Mouse (Mus musculus): ENCODE data around the gene Epor. TPM values are rescaled to one million over a fixed set of nuclear protein-coding genes. Genes with fewer than 3 reads are reported as not detected.

Epor gene
- total and polyA plus RNA-seq, 3 experiments, result 192 to 440 TPM; not detected in 1

DNA sequence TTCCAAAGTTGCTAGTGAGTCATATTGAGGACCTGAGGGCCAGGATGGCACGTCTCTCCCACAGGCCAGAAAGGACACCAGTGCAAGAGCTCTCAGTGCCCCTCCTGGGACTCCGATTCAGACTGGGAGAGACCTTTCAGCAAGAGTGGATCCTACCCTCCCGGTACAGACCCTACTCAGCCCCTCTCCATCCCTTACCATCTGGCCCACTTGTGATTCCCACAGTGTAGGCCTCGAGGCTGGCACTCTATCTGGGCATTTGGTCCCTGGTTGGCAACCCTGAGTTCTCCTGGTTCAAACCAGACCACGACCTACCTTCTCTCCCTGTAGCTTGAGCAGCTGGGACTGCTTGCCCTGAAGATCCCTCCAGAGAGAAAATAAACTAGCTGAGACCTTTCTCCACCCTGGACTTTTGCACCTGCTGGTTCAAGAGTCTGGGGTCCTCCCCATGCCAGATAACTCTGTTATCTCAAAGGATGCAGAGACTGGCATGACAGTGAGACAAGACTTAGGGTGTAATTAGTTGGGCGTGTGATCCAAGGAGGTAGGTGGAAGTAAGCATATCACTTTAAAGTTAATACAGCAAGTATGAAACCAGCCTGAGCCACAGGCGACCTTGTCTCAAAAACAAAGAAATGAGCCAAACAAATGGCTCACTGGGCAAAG, 27.7 kb downstream of the Epor start:
- no peak overlapping the region for H3K27ac ChIP-seq (ENCODE audit: control insufficient read depth, low read depth, low read length)
- H3K9ac ChIP-seq (ENCODE audit: control insufficient read depth, low read depth, low read length, poor library complexity, severe bottlenecking), result no peak overlapping the region
- DNase-seq (ENCODE audit: low read depth, low spot score), result peak; percentile 65
- no peaks in the 10 kb centered on the region for H3K9me3 ChIP-seq (replicated peaks; ENCODE audit: insufficient read depth, low read length)
- H3K27me3 ChIP-seq (ENCODE audit: control insufficient read depth in 1 of 2, insufficient read depth in 2 of 2, low read length in 2 of 2), result no peaks in the 10 kb centered on the region
- H3K4me3 ChIP-seq (ENCODE audit: control insufficient read depth in 1 of 2, insufficient read depth in 1 of 2, low read depth in 2 of 2, low read length in 2 of 2), result no peak overlapping the region
- peaks cover 17 to 29% of the 10 kb centered on the region in 2 experiments for H3K4me1 ChIP-seq (ENCODE audit: control insufficient read depth in 1 of 2, insufficient read depth in 2 of 2, low read length in 2 of 2)
- no peak for TF ChIP-seq SIN3A (IDR thresholded peaks at IDR 0.05; ENCODE audit: low read length)
- no peak for TF ChIP-seq ZMIZ1 (IDR thresholded peaks at IDR 0.05; ENCODE audit: low read depth, low read length)
- peak; percentile 61 to 82 for TF ChIP-seq EP300 (IDR thresholded peaks at IDR 0.05; ENCODE audit: low read depth in 1 of 2, low read length in 2 of 2)
- no peak for TF ChIP-seq GABPA (IDR thresholded peaks at IDR 0.05; ENCODE audit: low read depth, low read length)
- TF ChIP-seq MXI1 (IDR thresholded peaks at IDR 0.05; ENCODE audit: low read depth, low read length), result peak; percentile 16; the same call in 1 of the 2 replicates
- TF ChIP-seq KAT2A (conservative IDR thresholded peaks at IDR 0.05; ENCODE audit: low read depth, low read length), result no peak
- no peak for TF ChIP-seq MEF2A (IDR thresholded peaks at IDR 0.05; ENCODE audit: extremely low read depth, insufficient replicate concordance, low read depth, low read length, poor library complexity, severe bottlenecking)
- TF ChIP-seq CHD1 (IDR thresholded peaks at IDR 0.05; ENCODE audit: low read depth, low read length), result no peak
- peak; percentile 78 for TF ChIP-seq TAL1 (IDR thresholded peaks at IDR 0.05; ENCODE audit: low read length)
- TF ChIP-seq RAD21 (IDR thresholded peaks at IDR 0.05; ENCODE audit: low read depth, low read length), result no peak
- peak; percentile 49; the same call in 1 of the 2 replicates for TF ChIP-seq ETS1 (IDR thresholded peaks at IDR 0.05; ENCODE audit: low read depth, low read length)
- no peak for TF ChIP-seq POLR2AphosphoS5 (IDR thresholded peaks at IDR 0.05; ENCODE audit: borderline replicate concordance, low read depth, low read length)
- TF ChIP-seq GATA1 (IDR thresholded peaks at IDR 0.05; ENCODE audit: low read depth, low read length), result peak; percentile 86
- no peak for TF ChIP-seq ELF1 (IDR thresholded peaks at IDR 0.05; ENCODE audit: low read depth, low read length)
- TF ChIP-seq TCF12 (IDR thresholded peaks at IDR 0.05; ENCODE audit: low read depth, low read length), result peak; percentile 85
- H3K79me2 ChIP-seq (ENCODE audit: control insufficient read depth, insufficient read depth, low read length, poor library complexity), result no peaks in the 10 kb centered on the region
- peaks cover 0 to 23% of the 10 kb centered on the region in 2 experiments; a peak in 2 of 4 replicates for H3K36me3 ChIP-seq (ENCODE audit: control insufficient read depth in 1 of 2, insufficient read depth in 2 of 2, low read length in 2 of 2)

DNA sequence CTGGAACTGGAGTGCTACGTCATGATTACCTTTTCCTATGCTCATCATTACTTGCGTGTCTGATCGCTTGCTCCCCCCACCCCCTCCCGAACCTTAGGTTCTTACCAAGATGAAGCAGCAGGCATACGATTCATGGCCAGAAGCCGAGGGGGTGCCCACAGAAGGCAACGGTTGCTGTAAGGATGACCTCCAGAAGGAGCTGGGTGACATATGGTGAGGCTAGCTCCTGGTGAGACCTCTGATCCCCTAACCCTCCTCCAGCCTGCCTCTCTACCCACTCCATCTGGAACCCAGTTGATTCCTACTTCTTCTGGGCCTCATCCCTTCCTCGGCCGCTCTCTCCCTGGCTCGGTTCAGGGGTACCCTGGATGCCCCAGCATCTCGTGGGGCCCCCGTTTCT, 29.3 kb downstream of the Epor start:
- Histone ChIP-seq H3K27me3 (ENCODE audit: control insufficient read depth in 1 of 2, insufficient read depth in 2 of 2, low read length in 2 of 2) (no peaks in the 10 kb centered on the region), H3K9me3 (replicated peaks; ENCODE audit: insufficient read depth, low read length) (no peaks in the 10 kb centered on the region), H3K36me3 (ENCODE audit: control insufficient read depth in 1 of 2, insufficient read depth in 2 of 2, low read length in 2 of 2) (peaks cover 0 to 23% of the 10 kb centered on the region in 2 experiments; a peak in 2 of 4 replicates), H3K4me3 (ENCODE audit: control insufficient read depth in 1 of 2, insufficient read depth in 1 of 2, low read depth in 2 of 2, low read length in 2 of 2) (no peak overlapping the region), H3K9ac (ENCODE audit: control insufficient read depth, low read depth, low read length, poor library complexity, severe bottlenecking) (no peak overlapping the region), H3K79me2 (ENCODE audit: control insufficient read depth, insufficient read depth, low read length, poor library complexity) (no peaks in the 10 kb centered on the region), H3K27ac (ENCODE audit: control insufficient read depth, low read depth, low read length) (no peak overlapping the region), H3K4me1 (ENCODE audit: control insufficient read depth in 1 of 2, insufficient read depth in 2 of 2, low read length in 2 of 2) (peaks cover 17 to 29% of the 10 kb centered on the region in 2 experiments)
- DNase-seq (ENCODE audit: low read depth, low spot score), result no peak
- TF ChIP-seq ZKSCAN1 (IDR thresholded peaks at IDR 0.05; ENCODE audit: low read depth, low read length) (no peak), MAFK (IDR thresholded peaks at IDR 0.05; ENCODE audit: borderline replicate concordance, low read depth, low read length) (no peak), KAT2A (conservative IDR thresholded peaks at IDR 0.05; ENCODE audit: low read depth, low read length) (no peak), GABPA (IDR thresholded peaks at IDR 0.05; ENCODE audit: low read depth, low read length) (no peak), ZNF384 (IDR thresholded peaks at IDR 0.05; ENCODE audit: low read depth, low read length) (no peak), SIN3A (IDR thresholded peaks at IDR 0.05; ENCODE audit: low read length) (no peak), NELFE (IDR thresholded peaks at IDR 0.05; ENCODE audit: low read depth, low read length) (no peak), RAD21 (IDR thresholded peaks at IDR 0.05; ENCODE audit: low read depth, low read length) (no peak), JUND (IDR thresholded peaks at IDR 0.05; ENCODE audit: low read depth, low read length) (no peak), ELF1 (IDR thresholded peaks at IDR 0.05; ENCODE audit: low read depth, low read length) (no peak), POLR2AphosphoS5 (IDR thresholded peaks at IDR 0.05; ENCODE audit: borderline replicate concordance, low read depth, low read length) (no peak), USF1 (IDR thresholded peaks at IDR 0.05; ENCODE audit: low read depth, low read length) (no peak), UBTF (IDR thresholded peaks at IDR 0.05; ENCODE audit: borderline replicate concordance, insufficient read depth, low read depth, low read length) (no peak), ZMIZ1 (IDR thresholded peaks at IDR 0.05; ENCODE audit: low read depth, low read length) (no peak), MYC (IDR thresholded peaks at IDR 0.05; ENCODE audit: low read depth, low read length) (no peak), MXI1 (IDR thresholded peaks at IDR 0.05; ENCODE audit: low read depth, low read length) (no peak), SMC3 (IDR thresholded peaks at IDR 0.05; ENCODE audit: low read depth, low read length) (no peak)
